Mouse (Mus musculus) thymus, postnatal 25 days (tissue): ENCODE results near the gene Clic4.

Experiments used
- DNase-seq: peaks from one replicate; pipeline ENCODE4 v3.0.0; 2022

Clic4 gene

GRCm38 (mm10) chr4:135179077-135179481, 93.5 kb downstream of the Clic4 start:
- peak; percentile 68 for DNase-seq

DNA sequence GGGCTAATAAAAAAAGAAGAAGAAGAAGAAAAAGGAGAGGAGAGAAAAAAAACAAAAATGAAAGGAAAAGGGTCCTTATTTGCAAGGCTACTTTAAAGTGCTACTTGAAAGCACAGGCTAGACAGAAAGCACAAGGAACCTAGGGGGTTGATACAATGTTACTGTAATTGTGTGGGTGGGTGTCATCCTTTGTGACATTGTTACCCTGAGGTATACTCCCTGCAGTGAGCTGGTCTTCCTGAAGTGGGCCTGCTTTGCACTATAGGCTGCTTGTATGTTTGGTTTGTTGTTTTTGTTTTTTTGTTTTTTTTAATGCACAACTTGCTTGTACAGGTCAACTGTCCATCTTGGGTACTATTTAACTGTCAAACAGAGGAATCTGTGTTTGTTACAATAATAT, 95.0 kb downstream of the Clic4 start:
- DNase-seq: no peak

- no peak for DNase-seq
Observed at GRCm38 (mm10) chr4:135175406-135176120, 97.1 kb downstream of the Clic4 start.

- no peak for DNase-seq
Observed at GRCm38 (mm10) chr4:135171304-135171875, 101.2 kb downstream of the Clic4 start.

DNA sequence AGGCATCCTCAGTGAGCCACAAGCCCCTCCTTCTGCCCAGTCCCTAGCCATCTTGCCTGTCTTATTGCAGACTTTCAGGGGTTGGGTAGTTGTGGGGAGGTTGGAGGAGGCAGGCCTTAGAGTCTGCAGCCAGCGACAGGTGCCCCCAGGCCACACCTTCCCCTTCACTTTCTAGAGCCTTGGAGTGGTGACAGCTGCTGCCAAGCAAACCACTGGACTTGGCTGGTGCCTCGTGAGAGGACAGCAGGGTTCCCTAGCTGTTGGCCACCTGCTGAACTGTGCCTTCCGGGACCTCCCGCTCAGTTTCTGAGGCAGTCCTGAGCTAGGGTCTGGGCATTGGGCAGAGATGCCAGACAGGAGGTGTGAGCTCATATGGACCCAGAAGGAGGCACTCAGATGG, 103.1 kb downstream of the Clic4 start:
- no peak for DNase-seq

- DNase-seq: no peak
Observed at GRCm38 (mm10) chr4:135169096-135169495, 103.5 kb downstream of the Clic4 start.

DNA sequence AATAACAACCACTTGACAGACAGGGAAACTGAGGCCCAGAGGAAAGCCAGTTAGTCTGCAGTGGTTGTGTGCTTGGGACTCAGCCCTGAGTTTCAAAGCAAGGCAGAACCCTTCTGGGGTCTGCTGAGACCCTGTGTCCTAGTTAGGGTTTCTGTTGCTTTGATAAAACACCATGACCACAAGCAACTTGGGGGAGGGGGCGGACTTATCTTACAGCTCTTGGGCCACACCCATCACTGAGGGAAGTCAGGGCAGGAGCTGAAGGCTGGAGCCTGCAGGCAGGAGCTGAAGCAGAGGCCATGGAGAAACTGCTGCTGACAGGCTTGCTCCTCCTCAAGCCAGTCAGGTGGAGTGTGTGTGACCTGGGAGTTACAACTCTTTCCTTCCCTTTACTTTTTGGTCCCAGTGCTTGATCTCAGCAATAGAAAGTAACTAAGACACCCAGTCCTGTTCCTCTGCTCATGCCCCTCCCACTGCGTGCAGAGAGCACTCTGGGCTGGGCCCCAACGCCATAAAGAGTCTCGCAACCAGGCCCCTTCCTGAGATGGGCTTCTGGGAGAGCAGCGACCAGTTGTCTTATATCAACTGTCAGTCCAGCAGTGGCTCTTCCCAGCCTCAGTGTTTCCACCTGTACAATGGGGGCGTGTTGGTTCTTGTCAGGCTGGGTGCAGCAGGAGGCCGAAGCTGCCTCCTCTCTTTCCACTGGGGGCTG, 104.6 kb downstream of the Clic4 start:
- DNase-seq: no peak

GRCm38 (mm10) chr4:135166413-135167225, 106.0 kb downstream of the Clic4 start:
- DNase-seq: no peak

DNA sequence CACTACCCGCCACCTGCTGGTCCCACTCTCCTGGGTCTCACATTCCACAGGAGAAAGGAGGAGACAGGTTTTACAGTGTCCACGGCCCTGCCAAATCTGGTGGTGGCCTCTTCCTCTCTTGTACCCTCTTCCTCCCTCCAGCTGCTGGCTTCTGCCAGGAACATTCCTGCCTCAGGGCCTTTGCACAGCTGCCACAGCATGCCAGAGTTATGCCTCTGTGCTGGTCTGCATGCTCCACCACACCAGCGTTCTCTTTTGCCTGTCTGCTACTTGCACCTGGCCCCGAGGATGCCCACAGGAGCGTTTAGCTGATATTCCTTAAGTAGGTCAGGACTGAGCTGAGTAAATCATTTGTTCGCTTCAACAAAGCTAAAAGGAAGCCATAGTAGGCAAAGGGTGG, 106.9 kb downstream of the Clic4 start:
- peak; percentile 55 for DNase-seq
